Mouse (Mus musculus): ENCODE data around the gene Speer4f2. TPM values are rescaled to one million over a fixed set of nuclear protein-coding genes. Genes with fewer than 3 reads are reported as not detected.
"Not testable (repeated sequence)": the region's sequence is repeated elsewhere in the genome, so short reads cannot be mapped to it uniquely, and the experiment has no call there.

Gene Speer4f2
- total RNA-seq (2021): not detected in 2 replicates
- long read RNA-seq: 0 reads

DNA sequence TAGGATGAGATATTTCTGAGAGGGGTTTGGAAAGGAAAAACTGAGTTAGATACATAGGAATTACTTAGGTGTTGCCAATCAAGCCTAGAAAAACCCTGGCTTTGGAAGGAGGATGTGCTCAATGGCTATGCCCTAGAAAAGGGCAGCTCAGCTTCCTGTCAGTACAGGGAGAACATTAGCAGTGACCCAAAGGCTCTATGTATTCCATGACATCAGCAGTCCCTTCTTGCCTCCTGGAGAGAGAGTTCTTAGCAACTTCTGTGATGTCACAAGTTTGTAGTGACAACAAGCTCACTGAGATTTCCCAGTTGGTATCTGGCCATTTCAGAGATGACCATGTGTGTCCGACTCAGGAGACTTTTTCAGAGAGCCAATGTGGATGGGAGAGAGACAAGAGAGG lies at the start of gene Speer4f2:
TSS of gene Speer4f2 (plus strand) at position 301 of the 400 bp plus-strand sequence.
- DNase-seq: not testable (repeated sequence)

- DNase-seq: no peak
Observed at GRCm38 (mm10) chr5:17328946-17329566, 43.9 kb upstream of the Speer4f2 start.

DNA sequence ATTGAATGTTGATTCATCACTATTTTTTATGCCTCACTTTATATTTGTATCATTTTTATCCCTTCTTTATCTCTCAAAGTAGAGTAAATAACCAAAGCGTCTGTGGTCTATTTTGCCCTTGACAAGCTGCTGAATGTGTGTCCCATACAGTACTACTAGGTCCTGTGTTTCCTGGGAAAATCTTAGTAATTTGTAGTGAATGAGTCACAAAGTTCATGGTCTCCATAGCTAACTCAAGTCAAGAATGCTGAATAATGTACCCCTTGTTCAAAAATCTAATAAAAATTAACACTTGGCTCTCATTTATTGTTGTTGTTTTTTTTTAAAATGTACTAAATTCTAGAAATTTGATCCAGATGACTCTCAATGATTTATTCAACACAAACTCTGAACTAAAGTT lies 38.1 kb upstream of the Speer4f2 start:
- no peak for DNase-seq

DNA sequence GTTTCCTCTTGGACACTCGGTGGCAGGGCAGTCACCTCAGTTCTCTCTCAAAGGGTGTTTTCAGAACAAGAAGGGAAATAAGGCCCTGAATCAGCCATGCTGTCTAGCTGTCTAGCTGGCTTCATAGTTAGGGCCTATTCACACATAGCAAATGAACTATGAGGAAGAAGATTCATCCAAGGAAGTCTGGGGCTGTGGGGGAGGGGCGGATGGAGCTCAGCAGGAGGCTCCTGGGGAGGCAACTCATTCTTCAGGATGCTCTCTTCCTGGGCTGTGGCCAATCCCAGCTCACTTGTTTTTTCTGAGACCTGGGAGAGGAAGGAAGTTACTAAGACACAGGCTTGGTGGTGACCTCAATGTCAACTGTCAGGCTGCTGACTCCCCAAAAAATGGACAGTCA lies 27.2 kb upstream of the Speer4f2 start:
- DNase-seq: not testable (repeated sequence)

DNA sequence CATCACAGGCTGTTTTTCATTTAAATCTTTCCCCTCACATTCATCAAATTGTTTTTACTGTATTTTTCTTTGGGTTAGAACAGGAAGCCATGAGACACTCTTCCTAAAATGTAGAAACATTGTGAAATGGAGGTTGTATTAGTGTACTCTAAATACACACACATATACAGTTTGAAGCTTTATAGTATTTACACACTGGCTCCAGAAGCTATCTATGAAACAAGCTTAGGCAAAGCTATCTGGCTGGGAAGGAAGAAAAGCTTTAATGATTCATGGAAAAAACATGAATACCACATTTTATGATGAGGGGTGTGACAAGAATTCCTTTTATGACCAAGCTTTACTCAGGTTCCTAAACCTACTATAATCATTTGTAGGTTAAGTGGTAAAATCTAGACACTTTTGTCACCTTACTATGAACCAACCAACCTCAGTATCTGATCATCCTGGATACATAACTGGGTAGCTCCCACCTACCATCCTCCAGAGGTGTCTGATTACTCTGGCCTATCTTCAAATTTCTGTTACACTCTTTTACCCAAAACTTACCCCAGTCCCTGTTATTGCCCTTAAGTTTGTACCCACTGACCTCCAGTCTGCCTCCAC lies 13.5 kb upstream of the Speer4f2 start:
- no peak for DNase-seq

DNA sequence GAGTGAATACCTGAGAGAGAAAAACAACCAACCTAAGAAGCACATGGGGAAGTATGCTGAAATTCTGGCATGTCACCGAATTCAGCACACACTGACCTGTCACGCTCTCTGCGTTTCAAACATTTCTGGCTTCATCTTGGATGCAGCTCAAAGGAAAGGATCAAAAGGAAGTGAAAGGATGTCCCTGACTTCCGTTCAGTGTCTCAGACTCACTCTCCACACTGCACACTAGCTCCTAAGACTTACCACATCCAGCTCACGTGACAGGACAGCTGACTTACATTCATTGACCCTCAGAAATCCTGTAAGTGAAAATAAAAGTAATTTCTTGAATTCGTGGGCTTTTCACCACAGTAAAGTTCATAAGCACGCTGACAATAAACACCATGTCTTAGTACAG lies 16.9 kb downstream of the Speer4f2 start:
- DNase-seq: no peak

DNA sequence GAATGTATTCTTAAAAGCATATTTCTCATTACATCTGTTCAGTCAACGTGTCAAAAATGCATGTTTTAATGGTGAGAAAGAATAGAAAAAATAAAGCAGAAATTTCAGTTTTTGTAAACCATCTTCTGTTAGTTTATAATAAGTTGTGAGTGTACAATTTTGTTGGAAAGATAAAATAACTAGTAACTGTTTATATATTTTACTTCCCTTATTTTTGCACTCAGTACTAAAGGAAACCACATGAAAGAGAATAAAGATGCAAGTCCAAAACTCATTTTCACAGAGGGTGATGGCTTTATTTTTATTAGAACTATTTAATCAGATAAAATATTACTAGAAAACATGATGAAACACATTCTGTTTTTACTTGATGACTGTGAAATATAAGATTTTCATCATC lies 18.2 kb downstream of the Speer4f2 start:
- no peak for DNase-seq

GRCm38 (mm10) chr5:17400571-17400970 lies 27.6 kb downstream of the Speer4f2 start:
- DNase-seq: no peak

GRCm38 (mm10) chr5:17401206-17402077 lies 28.5 kb downstream of the Speer4f2 start:
- no peak for DNase-seq

- no peak for DNase-seq
Observed at GRCm38 (mm10) chr5:17402330-17403125, 29.5 kb downstream of the Speer4f2 start.

DNA sequence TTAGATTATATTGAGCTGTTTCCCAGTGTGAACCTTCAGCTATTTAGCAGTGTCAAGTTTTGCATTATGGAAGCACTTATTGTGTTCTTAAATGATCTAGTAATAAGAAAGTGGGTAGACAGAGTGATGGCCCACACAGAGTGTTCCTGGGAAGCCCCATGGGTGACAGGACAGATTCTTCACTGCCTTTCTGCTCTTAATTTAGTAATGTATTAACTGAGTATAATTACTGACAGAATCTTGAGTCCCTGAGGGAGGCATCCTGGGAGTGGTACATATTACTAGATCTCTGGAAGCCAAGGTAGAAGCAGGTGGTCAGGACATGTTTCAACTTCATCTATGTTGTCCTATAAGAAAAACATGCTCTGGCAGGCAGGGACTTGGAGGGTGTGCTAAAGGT lies 30.6 kb downstream of the Speer4f2 start:
- DNase-seq: no peak

DNA sequence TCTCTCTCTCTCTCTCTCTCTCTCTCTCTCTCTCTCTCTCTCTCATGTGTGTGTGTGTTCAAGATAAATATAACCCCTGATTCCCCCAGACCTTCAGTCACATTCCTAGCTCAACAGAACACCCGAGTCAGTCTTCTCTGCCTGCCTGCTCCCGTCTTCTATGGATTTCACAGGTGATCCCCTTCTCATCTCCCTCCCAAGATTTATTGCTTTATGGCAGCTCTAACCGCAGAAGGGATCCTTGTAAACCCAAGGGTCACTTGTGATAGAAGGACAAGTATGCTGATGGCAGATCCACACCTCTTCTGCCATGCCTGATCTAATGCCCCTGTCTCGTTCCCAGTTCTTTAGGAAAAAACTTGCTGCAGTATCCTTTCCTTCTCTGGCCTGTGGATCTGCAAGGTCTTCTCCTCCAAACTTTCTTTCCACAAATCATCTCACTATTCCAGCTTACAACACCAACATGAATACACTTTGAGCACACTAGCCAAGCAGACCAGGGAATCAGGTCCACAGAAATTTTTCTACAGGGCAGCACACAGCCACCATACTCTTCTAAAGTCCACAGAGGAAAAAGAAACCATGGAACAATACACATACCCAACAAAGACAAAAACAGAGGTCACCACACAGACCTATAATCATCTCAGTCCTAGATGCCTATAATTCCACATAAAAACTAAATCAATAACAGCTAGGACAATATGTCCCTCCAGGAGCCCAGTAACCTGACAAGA lies 36.1 kb downstream of the Speer4f2 start:
- DNase-seq: no peak

DNA sequence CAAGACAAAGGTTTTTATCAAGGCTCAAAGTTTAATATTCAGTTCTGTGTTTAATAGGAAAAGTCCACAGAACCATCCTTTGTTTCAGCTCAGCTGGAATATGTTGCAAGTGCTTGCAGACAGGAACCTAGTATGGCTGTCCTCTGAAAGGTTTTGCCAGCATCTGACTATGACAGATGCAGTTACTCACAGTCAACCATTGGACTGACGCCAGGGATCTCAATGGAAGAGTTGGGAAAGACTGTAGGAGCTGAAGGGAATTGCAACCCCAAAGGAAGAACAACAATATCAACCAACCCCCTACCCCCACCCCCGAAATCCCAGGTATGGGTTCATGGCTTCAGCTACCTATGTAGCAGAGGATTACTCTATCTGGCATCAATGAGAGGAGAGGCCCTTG lies 44.2 kb downstream of the Speer4f2 start:
- DNase-seq: no peak

- DNase-seq: no peak
Observed at GRCm38 (mm10) chr5:17419215-17419820, 46.3 kb downstream of the Speer4f2 start.

- DNase-seq: no peak
Observed at GRCm38 (mm10) chr5:17419921-17420320, 46.9 kb downstream of the Speer4f2 start.

GRCm38 (mm10) chr5:17422225-17422624 lies 49.2 kb downstream of the Speer4f2 start:
- DNase-seq: no peak

DNA sequence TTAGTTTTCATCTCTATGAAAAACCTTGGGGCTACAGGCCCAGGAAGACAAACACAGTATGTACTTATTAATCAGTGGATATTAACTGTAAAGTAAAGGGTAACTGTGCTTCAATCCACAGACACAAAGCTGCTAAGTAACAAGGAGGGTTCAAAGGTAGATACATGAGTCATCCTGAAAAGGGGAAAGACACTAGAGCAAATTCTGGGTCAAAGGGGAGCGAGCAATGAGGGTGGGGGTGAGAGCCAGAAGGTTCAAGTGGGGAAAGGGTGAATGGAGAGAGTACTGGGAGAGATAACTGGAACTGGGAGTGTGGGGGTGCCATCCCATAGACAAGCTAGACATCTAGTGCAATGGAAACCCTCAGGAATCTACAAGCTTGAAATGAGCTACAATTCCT lies 54.0 kb downstream of the Speer4f2 start:
- DNase-seq: no peak

All from adrenal gland, postnatal 25 days (tissue).